Mouse (Mus musculus) layer of hippocampus, postnatal 25 days (tissue): ENCODE data around the gene Adam8. TPM values are rescaled to one million over a fixed set of nuclear protein-coding genes. Genes with fewer than 3 reads are reported as not detected.

Experiments
- DNase-seq, 2 experiments: peaks; one replicate each; pipeline ENCODE4 v3.0.0; 2022; ENCODE audit warnings: mixed read lengths in 2 of 2, low spot score in 1 of 2; ENCODE audit errors: extremely low spot score in 1 of 2
- microRNA-seq, 2 experiments: library from miRNA; unstranded; fragments of <30 nt; microRNA quantifications; one replicate each; pipeline ENCODE4 v1.2.0; 2021
- total RNA-seq, 2 experiments: library from RNA; stranded (reverse); gene quantifications; 2 replicates each; pipeline ENCODE4 v1.2.3; 2021

Gene Adam8
- total RNA-seq, 2 experiments from 2014 or later: 3.3 to 3.4 TPM

GRCm38 (mm10) chr7:139950283-139950971, 41.9 kb downstream of the Adam8 start:
- DNase-seq: no peak

DNA sequence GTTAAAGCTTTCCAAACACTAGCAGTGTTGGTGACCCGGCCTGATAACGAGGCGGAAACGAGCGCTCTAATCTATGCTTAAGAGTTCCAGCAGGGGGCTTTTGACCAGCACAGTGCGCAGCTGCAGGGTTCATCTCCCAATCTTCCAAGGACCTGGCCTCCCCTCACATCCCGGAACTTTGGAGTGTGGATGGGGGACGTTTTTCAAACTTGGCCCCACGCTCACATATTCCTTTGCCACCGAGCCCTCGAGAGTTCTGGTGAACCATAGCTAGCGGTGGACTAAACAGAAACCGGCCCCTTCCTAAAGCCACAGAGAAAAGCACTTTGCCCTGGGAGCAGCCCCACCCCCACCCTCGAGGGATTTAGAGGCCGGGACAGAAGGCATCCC, 42.5 kb downstream of the Adam8 start:
- no peak for DNase-seq

DNA sequence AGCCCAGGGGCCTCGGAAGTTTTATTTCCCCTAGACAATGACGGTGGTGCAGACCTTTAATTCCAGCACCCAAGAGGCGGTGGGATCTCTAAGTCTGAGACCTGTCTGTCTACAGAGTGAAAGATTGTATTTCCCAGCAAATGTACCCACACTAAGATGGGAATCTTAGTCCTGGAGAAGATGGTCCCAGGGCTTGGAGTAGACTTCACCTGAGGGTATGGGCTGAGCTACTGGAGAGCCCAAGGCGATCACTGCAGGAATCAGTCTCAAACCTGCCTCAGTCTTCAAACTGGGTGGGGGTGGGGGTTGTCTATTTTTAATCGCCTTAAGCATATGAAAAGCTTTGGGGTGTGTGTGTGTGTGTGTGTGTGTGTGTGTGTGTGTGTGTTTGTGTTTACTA, 46.3 kb downstream of the Adam8 start:
- no peak for DNase-seq

DNA sequence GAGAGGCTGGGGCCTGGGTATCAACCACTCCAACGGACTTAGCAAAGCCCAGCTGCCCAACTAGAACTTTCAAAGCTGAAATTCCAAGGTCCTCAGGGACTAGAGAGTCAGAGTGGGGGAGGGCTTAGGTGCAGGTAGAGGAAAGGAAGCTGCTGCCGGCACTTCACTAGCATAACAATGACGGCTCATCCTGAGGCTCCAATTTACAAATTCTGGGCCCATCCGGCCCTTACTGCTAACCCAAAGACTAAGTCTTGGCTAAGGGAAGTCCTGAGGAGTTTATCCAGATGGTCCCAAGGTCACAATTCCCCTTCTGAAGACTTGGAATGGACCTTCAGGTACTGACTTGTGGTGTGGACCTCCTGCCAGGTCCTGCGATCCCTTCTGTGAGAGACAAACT, 46.8 kb downstream of the Adam8 start:
- no peak for DNase-seq

DNA sequence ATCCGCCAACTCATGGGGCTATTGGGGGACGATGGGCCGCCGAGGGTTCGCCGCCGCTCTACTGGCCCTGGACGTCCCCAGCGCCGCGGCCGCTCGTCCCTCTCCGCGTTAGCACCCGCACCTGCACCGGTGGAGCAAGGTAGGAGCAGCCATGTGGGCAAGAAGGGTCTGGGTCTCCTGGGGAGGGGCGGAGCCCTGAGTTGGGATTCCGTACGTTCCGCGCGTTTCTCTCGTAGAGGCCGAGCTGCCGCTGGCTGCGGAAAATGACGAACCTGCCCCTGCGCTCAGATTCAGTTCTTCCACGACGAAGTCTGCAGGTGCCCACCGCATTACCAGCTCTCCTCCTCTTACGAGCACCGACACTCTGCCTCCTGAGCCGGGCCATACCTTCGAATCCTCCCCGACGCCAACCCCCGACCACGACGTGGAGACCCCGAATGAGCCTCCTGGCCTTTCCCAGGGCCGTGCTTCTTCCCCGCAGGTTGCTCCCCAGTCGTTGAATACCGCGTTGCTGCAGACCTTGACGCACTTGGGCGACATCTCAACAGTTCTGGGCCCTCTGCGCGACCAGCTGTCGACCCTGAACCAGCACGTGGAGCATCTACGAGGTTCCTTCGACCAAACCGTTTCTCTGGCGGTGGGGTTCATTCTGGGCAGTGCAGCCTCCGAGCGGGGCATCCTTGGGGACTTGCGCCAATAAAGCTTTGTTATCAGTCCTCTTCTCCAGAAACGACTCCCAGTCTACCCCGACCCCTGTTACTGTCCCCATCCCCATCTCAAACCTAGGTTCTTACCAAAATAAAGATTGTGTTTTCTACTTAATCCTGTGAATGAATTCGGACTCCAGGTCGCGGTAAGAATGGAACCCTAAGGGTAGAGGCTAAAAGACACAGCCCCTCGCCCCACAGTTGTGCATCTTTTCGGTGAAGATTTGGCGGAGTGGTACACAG, 47.8 kb downstream of the Adam8 start:
- DNase-seq: no peak

- no peak for DNase-seq
Measured at GRCm38 (mm10) chr7:139943674-139944281, 48.6 kb downstream of the Adam8 start, which contains the start of gene Utf1. Utf1 (plus strand) TSS chr7:139943789.

DNA sequence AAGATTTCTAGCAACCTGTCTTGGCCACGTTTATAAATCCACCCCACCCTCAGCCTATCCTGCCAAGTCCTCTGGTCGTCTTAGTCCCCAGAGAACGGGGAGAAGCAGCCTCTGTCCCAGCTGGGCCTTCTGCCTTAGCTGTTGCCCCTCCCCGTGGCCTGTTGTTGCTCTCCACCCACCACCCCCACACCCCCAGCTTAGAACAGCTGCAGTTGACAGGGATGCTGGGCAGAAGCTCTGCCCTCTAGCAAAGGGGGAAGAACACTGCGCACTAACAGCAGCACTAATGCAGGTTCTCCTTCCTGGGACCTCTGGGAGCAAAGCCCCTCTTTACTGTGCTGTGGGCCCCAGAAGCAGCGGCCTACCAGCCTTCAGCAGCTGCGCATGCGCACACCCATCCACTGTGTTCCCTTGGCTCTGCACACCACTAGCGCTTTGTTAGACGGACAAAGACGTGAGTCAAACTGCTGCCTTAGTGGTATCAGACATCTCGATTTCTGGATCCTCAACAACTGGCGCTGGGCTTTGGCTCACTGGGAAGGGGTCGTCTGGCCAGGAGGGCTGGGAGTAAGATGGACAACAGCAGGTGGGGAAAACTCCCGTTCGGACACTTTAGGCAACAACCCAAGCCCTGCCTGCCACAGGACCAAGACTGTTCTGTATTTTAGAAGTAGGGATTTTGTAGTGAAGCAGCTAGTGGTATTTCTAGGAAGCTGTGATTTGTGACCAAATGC, 51.7 kb downstream of the Adam8 start:
- no peak for DNase-seq

DNA sequence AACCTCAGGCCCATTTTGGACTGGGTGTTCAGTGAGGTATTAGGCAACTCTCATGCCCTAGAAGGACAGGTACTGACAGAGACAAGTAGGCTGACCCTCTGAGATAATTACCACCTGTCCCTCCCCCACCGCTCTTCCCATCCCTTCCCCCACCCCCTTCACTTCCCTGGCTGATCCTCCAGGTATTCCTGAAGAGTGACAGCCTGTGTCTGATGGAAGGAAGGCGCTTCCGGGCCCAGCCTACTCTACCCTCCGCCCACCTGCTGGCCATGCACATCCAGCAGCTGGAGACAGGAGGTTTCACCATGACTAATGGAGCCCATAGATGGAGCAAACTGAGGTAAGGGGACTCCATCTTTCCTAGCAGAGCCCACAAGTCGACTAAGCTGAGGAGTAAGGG, 54.6 kb downstream of the Adam8 start:
- no peak for DNase-seq

GRCm38 (mm10) chr7:139937138-139937537, 55.2 kb downstream of the Adam8 start:
- no peak for DNase-seq

- DNase-seq: no peak
Measured at GRCm38 (mm10) chr7:139936705-139937104, 55.7 kb downstream of the Adam8 start.

GRCm38 (mm10) chr7:139930732-139931131, 61.6 kb downstream of the Adam8 start:
- peak in 1 of 2 experiments; percentile 47 for DNase-seq

Small RNAs within 50 kb of the gene (microRNA-seq; reads per million reads assigned to microRNA genes)
- gene Mir202 (1.3 to 1.4 reads per million in 2 experiments), gene Mir7062 (1.7 to 3.4 reads per million in 2 experiments), gene mmu-mir-7686 (0 reads per million in 2 experiments)

Other genes with a start within 250 kb of the Adam8 start
- gene Adgra1, start 158.4 kb downstream of the Adam8 start, total RNA-seq: 10 to 100 TPM; 52.4 to 54.7 TPM
- 10 to 100 TPM; 90.1 to 95.0 TPM for gene Kndc1, start 97.9 kb downstream of the Adam8 start, total RNA-seq
- not detected for gene Utf1, start 48.8 kb downstream of the Adam8 start, total RNA-seq
- 1 to 10 TPM; 1.0 to 1.4 TPM for gene 6430531B16Rik, start 13.8 kb downstream of the Adam8 start, total RNA-seq
- 10 to 100 TPM; 21.7 to 26.4 TPM for gene Zfp511, start 43.8 kb upstream of the Adam8 start, total RNA-seq
- 10 to 100 TPM; 36.6 to 38.0 TPM for gene Tubgcp2, start 44.1 kb upstream of the Adam8 start, total RNA-seq
- gene Msx3, start 56.5 kb upstream of the Adam8 start, total RNA-seq: under 1 TPM; 0.12 to 0.14 TPM
- gene Caly, start 90.0 kb upstream of the Adam8 start, total RNA-seq: 100 to 1,000 TPM; 235 to 258 TPM
- gene Prap1, start 100.8 kb upstream of the Adam8 start, total RNA-seq: not detected
- gene Fuom, start 109.9 kb upstream of the Adam8 start, total RNA-seq: 10 to 100 TPM; 38.3 to 47.5 TPM
- gene Paox, start 123.2 kb upstream of the Adam8 start, total RNA-seq: 1 to 10 TPM; 4.0 to 4.7 TPM
- gene Echs1, start 123.9 kb upstream of the Adam8 start, total RNA-seq: 10 to 100 TPM; 52.1 to 59.8 TPM
- 10 to 100 TPM; 24.9 to 30.2 TPM for gene Mtg1, start 145.0 kb upstream of the Adam8 start, total RNA-seq
- 100 to 1,000 TPM; 191 to 207 TPM for gene Sprn, start 162.3 kb upstream of the Adam8 start, total RNA-seq
- not detected for gene Olfr522, start 172.2 kb upstream of the Adam8 start, total RNA-seq
- gene Olfr523, start 180.7 kb upstream of the Adam8 start, total RNA-seq: under 1 TPM in 1 of 2 experiments, not detected in 1; 0.25 TPM
- gene Olfr524, start 213.4 kb upstream of the Adam8 start, total RNA-seq: not detected
- under 1 TPM; 0.39 to 0.63 TPM for gene Cd163l1, start 225.7 kb upstream of the Adam8 start, total RNA-seq